Mouse (Mus musculus): Measurements from ENCODE around the gene Timm8a2.

Gene Timm8a2

DNA sequence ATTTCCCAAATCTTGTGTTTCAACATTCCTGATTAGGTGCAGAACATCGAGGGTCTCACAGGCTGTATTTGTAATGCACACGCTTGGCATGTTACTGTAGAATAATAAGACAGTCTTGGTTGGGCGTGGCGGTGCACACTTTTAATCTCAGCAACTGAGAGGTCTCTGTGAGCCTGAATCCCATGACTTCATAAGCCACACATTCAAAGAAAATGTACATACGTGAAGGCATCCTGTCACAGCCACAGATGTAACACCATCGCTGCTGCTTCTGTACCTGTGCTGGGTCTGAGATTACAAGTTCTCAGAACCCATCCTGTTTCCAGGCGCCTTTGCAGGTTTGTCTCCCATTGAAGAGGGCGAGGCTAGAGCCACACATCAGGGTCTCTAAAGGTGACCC lies 22.7 kb upstream of the Timm8a2 start:
- no peak for DNase-seq (ENCODE audit: low spot score)

DNA sequence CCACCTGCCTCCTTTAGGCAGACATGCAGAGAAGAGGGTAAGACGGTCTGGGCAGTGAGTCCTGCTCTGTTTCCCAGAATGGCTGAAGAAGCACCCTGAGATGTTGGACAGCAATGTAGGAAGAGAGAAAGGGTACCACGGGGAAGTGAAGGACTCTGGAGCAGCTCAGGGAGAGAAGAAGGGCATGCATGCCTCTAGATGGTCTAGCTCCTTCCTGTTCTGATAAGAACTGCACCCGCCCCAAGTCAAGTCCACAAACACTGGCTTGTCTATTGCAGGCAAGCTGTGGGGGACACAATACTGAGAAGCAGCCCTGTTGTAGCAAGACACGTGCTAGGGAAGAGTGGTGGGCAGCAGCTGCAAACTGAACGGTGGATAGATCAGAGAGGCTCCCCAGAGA lies 22.3 kb upstream of the Timm8a2 start:
- DNase-seq (ENCODE audit: low spot score): no peak

DNA sequence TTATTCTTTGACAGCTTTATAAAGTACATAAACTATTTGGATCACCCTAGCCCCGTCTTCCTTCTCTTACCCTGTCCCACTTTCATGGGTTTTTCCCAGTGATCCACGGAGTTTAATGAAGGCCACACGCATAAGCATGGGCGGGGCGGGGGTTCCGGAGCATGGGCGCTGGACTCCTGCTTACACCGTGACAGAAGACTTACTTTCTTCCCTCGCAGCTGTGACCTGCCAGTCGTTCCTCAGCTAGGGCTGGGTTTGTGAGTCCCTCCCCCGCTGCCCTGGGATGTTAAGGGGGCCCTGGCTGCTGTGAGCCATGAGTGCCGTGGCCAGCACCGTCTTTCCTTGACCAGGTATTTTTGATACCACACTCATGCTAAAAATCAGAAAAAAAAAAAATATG lies 21.7 kb upstream of the Timm8a2 start:
- DNase-seq (ENCODE audit: low spot score): no peak

DNA sequence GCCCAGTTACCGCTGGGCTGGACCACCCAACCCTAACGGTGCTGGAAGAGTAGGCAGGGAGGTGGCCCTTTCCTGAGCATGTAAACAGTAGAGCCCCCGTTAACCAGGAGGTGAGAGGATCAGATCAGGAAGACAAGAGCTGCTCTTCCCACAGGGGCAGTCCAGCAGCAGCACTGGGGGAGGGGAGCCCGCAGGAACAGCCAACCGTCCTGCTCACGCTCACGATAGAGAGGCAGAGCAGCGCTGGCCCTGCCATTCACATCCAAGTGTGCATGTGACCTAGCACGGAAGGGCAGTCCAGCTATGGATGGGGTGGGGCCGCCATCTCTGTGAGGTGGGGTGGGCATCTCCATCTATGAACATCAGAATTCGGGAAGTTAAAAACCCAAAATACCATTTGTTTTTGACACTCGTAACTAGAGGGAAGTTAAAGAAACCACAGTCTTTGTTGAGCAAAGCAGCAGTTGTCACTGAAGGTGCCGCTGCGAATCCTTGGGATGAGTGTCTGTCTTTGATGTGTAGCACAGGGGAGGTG lies 21.0 kb upstream of the Timm8a2 start:
- DNase-seq (ENCODE audit: low spot score): peak; percentile 57

DNA sequence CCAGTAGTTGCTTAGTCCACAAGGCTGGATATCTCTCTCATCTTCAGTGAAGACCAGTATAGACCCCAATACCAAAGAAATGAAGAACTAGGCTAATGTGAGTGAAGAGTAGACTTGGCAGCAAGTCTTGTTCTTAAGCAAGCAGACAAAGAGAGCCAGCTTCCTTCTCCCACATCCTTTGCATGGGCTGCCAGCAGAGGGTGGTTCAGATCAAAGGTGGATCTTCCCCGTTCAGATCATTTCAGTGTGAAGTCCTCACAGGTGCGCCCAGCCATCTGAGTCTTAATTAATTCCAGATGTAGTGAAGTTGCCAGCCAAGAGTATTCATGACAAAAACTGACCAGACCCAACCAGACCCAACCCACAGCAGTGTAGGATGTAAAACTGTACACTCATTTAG lies 16.5 kb upstream of the Timm8a2 start:
- no peak for DNase-seq (ENCODE audit: low spot score)

DNA sequence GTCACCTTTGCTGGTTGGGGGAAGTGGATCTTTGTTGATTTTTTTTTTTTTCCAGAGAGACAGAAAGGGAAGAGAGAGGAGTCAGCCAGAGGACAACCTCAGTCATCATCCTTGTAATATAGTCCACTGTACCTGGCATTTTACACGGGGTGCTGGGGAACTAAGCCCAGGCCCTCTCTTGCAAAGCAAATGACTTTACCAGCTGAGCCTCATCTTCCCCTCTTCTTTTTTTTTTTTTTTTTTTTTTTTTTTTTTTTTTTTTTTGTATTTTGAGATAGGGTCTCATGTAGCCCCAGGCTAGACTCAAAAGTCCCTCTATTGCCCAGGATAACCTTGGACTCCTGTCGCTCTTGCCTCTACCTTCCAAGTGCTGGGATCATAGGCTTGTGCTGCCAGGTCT lies 15.1 kb upstream of the Timm8a2 start:
- no peak for DNase-seq (ENCODE audit: low spot score)

DNA sequence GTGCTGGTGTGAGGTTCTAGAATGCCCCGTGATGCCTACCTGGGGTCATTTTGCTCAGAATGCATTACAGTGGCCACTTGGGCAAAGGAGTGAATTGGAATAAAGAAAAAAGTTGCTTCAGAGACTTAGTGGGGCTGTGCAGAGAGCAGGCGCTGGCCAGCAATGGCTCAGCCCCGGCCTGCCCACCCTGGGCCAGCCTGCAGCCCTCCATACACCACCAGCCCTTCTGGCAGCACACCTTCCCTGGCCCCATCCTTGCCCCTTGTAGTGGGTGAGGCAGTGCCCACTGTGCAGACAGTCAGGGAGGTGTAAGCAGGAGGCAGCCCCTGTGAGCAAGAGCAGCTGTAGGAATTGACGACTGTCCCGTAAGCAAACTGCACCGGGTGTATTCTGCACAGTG lies 13.9 kb upstream of the Timm8a2 start:
- no peak for DNase-seq (ENCODE audit: low spot score)

DNA sequence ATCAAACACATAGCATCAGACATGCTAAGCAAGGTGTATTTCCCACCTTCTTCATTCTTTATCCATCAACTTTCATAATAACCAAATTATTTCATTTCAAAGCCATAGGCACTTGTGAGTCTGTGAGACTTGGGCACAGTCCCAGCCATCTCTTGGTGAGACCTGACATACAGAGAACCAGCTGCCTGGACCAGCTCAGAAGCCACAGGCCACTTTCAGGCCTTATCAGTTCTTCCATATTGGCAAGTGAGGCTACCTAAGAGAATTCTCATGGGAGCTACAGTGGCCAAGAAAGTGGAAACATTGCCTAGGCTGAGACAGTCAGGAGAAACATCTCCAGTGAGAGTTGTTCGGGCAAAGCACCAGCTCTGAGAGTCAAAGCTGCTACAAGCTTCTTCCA lies 11.4 kb upstream of the Timm8a2 start:
- DNase-seq (ENCODE audit: low spot score): no peak

DNA sequence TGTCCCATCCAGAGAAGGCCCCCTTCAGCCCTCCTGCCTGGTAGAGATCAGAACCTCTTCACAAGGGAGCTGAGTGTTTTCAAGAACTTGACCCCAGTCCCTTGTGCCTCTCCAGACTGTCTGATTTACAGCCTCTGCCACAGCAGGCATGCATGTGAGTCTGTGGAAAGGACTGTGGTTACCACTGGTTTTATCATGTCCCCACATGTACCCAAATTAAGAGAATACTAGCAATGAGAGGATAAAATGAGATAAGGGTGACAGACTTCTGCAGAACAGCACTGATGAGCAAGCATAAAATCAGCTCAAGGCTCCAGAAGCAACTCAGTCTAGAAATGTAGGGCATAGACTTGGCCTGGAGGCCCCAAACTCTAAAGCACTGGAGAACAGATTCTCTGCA lies 10.5 kb upstream of the Timm8a2 start:
- DNase-seq (ENCODE audit: low spot score): no peak

DNA sequence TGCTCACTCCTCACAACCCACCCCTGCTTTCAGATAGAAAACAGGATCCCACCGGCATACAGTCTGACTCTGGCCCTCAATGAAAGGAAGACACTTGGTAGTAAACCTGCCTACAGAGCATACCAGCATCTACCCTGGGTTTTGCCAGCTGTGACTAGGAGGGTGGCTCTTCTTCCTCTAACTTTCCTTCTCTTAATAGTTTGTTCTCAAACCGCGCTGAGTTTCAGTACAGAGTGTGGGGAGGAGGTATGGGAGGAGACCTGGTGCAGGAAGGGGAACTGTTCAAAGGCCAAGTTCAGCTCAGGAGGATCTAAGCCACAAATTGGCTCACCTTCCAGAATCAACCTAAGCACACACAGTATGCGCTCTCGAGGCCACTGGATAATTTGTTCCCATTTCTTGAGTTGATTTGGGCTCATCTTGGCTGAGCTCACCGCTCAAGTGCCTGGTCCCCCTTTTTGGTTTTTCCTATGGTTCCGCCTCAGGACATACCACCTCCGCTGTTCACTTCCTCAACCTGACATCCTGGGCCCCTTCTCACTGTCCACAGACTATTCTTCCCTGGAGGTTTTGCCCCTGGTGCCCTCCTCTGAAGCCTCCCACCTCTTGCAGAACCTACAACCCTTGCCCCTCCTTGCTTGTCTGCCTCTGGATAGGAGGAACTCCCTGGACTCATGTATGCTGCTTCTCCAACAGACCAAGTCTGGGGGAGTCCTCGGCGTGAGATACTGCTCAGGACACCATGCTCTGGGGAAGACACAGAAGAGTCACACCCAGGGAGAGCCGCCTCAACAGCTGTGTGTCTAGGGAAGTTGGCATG lies 5.3 kb upstream of the Timm8a2 start:
- DNase-seq (ENCODE audit: low spot score): peak; percentile 45

DNA sequence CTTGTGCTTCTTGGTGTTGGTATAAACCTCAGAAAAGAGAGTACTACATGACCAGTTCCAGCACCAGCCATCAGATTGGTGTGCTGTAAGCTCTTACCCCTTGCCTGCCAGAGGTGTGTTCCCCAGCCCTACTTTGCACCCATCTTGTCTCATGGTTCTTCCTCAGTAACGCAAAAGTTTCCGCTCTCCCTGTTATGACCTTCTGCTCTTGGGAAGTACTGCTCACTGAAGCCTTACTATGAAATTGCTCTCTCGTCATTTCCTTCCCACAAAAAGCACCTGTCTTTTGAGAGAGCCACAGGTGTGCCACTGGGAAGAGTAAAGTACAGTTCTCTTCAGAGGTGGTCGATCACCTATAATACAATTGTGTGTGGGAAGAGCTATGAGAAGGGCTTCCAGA lies 4.6 kb upstream of the Timm8a2 start:
- no peak for DNase-seq (ENCODE audit: low spot score)

DNA sequence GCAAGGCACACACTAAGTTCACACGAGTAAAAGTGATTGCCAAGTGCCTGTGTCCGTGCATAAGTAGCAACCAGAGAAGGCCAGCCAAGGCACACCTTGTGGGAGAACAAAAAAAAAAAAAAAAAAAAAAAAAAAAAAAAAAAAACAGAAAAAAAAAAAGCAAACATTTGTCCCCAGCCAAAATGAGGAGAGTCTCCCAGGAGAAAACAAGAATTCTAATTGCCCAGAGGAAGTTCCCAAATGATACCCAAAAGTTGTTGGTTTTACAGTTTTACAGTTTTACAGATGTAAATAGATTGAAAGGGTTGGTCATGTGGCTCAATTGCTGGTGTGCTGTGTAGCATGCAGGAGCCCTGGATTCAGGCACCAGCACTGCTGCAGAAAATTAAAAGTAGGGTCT lies 2.4 kb upstream of the Timm8a2 start:
- no peak for DNase-seq (ENCODE audit: low spot score)

DNA sequence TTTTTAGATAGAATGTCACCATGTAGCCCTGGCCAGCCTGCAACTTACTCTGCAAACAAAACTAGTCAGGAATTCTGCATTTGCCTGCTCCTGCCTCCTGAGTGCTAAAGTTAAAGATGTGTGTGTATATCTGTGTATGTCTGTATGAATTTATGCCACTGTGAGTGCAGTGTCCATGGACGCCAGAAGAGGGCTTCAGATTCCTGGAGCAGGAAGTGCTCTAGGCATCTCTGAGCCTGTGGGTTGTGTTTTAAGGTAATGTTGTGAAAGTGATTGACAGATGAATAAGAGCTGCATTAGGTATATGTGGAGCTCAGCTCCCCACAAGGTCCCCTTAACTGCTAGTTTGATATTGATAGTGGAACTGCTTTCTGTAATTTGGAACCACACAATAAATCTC lies 707 bp downstream of the Timm8a2 start:
- no peak for DNase-seq (ENCODE audit: low spot score)

DNA sequence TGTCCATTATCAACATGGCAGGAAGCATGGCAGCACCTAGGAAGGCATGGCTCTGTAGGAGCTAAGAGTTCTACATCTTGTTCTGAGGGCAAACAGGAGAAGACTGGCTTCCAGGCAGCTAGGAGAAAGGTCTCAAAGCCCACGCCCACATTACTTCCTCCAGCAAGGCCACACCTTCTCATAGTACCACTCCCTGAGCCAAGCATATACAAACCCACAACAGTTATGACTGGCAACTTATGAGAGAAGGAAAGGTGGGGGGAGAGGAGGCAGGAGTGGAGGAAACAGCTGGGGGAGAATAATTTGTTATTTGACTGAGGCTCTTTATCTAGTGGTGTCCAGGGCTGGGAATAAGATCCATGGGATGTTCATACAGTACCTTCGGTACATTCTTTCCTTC lies 1.4 kb downstream of the Timm8a2 start:
- DNase-seq (ENCODE audit: low spot score): no peak

DNA sequence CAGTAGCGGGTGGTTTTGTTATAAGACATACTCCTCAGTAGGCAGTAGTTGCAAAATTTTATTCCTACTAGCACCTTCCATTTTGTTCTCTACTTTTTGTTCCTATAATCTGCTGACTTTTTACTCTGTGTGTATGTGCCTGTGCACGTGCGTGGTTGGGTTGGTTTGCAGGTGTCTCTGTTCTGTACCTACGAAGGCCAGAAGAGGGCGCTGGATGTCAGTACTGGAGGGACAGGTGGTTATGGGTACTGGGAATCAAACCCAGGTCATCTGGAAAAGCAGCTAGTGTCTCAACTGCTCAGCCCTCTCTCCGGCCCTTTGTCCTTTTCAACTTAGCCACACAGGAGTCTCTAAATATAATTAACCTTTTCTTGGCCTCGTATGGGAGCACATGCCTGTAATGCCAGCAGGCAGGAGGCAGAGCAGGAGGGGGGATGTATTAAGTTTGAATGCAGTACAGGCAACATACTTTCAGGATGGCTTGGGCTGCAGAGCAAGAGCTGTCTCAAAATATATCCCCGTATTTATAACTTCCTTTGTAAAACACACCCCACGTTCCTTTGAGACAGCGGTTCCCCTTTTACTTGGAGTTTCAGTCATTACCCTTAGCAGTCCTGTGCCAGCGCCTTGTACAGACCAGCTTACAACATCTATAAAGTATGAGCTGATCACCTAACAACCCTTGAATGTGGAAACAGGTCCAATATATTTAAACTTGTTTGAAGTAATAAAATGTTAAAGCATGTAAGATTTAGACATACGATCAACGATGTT lies 4.6 kb downstream of the Timm8a2 start:
- DNase-seq (ENCODE audit: low spot score): no peak

DNA sequence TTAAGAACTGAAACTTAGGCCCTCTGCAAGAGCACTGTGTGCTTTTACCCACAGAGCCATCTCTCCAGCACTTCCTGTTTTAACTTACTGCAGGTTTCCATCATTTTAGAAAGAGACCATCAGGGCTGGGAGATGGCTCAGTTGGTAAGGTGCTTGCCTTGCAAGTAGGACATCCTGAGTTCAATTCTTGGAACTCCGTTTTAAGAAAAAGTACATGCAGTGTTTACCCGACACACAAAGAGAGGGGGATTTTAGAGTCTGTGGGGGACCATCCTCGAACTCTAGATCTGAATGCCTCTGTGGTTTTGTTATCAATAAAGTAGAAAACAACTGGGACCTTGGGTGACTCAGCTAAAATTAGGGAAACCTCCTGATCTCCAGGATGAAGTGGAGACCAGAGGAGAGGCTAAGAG lies 6.9 kb downstream of the Timm8a2 start:
- DNase-seq (ENCODE audit: low spot score): no peak

DNA sequence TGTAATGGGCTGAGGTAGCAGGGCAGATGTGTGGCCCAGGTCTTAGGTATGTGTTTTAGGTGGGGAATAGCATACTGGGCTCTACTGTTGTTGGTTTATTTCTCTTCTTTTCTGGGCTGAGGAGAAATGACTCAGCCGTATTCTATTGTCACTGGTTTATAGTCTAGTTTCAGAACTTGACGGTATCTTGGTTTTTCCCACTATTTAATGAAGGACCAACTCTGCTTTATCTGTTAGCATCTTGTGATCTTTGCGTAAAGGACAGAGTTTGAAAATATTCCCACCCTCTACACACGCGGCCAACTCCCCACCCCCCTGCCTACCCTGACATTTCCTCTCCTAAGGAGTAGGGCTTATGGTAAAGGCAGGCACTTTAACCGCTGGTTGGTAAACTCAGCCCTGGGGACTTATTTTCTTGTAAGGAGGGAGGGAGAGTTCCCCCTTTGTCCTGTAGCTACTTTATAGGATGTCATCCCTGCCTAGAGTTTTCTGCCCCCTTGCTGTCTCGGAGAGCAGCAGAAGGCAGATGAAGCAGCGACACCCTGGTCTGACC lies 7.7 kb downstream of the Timm8a2 start:
- no peak for DNase-seq (ENCODE audit: low spot score)

DNA sequence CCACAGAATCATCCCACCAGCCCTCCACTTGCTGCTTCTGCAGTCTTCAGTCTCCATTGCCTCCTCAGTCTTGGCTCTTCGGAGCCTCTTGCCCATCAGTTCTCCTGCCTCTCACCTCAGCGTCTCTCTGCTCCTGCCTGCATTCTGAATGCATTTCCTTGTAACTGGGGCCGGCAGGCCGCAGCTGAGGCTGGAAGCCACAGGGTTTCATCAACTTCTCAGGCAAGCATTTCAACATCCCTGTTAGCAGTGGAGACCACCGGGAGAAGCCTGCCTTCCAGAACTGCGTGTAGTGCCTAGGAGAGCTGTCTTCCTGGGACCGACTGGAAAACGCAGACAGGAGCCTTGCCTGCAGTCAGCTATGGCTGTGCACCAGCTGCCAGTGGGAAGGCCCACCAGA lies 13.3 kb downstream of the Timm8a2 start:
- no peak for DNase-seq (ENCODE audit: low spot score)

DNA sequence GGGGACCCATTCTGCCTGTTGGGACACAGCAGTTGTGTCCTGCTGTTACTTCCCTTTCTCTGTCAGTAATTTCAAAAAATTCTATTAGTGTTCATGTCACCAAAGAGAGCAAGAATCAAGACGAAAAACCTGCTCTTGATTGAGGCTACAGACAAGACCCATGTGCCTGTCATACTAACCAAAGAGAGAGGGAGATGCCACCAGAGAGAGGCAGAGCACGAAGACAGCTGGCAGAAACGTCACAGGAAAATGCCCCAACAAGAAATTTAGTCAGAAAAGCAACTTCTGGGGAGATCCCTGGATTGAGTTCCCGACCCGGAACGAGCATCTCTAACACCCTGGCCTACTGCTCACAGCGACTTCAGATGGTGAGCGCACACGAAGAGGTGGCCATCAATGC lies 14.3 kb downstream of the Timm8a2 start:
- no peak for DNase-seq (ENCODE audit: low spot score)

DNA sequence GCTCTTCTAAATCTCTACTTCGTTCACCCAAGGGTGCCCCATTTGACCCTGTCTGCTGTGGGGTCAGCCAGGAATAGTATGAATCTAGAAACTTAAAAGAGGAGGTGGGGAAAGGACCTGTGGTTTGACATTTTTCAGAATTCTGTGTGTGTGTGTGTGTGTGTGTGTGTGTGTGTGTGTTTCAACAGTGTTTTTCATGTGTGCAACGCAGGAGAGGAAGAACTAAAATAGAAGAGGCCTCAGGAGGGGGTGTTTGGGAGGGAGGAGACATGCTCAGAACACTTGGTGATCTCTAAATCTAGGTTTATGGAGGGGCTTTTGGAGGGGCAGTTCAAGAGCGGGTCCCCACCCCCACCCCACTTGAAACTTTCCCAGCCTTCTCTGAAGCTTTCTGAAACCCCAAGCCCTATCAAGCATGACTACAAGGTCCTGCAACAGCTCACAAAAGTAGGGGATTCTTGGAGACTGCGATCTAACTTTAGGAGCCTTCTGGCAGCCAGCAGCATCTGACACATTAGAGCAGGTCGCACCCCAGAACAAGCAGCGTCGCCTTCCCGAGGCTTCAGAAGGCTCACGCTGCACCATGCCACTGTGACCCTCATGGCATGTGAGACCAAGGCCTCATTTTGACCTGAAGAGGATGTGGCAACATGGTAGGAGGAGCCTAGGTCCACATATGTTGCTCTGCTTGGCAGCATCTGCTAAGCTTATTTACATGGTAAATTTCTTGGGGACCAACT lies 18.6 kb downstream of the Timm8a2 start:
- DNase-seq (ENCODE audit: low spot score): no peak

DNA sequence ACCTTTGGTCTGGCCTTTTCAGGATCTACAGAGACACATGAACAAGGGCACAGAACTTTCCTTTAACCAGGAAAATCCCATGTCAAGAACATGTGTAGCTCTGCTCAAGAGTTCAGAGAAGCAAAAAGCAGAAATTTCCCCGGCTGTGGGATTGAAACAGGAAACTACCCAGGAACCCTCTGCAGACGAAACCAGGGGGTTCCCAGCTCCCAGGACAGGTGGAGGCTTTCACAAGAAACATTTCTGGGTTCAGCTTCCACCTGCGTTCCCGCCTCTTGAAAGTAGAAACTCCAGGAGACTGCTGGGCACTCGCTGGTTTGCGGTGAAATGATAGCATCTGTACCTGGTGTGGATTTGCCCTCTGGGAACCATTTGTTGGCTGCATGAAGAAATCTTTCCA lies 22.4 kb downstream of the Timm8a2 start:
- no peak for DNase-seq (ENCODE audit: low spot score)

DNA sequence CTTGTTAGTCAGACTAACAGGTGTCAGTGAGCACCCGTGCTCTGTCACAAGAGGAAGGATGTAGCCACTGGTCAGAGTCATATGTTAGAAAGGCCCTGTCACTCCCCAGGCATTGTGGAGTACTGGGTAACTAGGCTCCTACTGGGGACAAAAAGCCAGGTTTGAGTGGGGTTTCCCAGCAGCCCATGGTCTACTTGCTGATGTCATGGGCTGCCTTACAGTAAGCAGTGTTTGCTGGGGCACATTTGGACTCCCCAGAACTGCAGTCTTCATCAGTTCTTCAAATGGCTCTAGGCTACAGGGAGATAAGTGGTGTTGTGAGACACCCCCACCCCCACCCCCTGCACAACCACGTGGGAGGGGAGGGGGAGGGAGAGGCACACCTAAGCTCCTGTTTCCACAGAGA lies 23.5 kb downstream of the Timm8a2 start:
- DNase-seq (ENCODE audit: low spot score): no peak

All from lung, postnatal 25 days (tissue).